ENCODE assay signal across 20 mouse cellular contexts in the genomic region with DNA sequence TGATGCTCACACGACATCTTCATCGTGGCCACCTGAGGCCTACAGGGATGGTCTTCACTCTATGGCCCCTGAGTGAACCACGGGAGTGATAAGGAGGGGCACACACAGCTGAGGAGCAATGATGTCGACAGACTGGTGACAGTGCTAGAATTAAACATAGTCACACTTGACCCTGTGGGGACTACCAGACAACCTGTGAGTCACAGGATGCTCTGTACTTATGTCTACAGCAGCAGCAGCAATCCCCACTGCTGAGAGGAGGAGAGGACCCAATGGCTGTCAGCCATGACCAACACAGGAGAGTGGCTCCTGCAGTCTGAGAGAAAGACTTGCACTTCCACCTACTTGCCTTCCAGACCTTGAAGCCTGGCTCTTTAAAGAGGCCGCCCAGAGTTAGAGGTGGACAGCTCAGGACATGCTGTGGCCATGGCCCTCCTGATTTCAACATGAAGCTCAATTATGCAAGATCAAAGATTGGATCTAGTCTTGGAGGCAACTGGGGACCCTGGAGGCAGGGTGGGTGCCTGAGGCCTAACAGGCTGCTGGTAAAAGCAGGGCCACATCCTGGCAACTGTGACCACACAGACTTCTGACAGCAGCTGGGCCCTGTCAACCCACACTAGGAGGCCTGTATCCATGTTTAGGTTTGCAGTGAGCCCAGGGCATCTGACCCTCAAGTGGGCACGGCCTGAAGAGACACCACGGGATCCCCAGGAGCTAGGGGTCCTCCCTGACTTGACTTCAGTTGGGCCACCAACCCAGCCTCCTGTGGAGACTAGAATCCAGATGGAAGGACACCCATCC. TPM values are rescaled to one million over a fixed set of nuclear protein-coding genes. Genes with fewer than 3 reads are reported as not detected.
A peak's percentile ranks its signal among the peaks of the same experiment; 100 is the strongest.
DNase-seq lines count a peak whose midpoint lies in the region; ATAC-seq and TF ChIP-seq lines count a peak whose summit lies in the region.
"Had no signal": no experiment of that assay in that cellular context is flagged by ENCODE, and none has a peak within 500 bp of the region (broad histone marks: within the 10 kb centered on the region; RNA-seq: fewer than 3 reads in every experiment).

No protein-coding gene starts in this region.

- no peak for TF ChIP-seq POLR2A in myocyte (IDR thresholded peaks at IDR 0.05; ENCODE audit: insufficient read length, low read depth)

- H3K79me2 ChIP-seq in myocyte (ENCODE audit: control insufficient read depth, insufficient read depth) = no peaks in the 10 kb centered on the region

- no peaks in the 10 kb centered on the region for H3K36me3 ChIP-seq in heart, embryonic 12.5 days
- H3K36me3 ChIP-seq in lung, embryonic 14.5 days (ENCODE audit: insufficient read depth) = no peaks in the 10 kb centered on the region
- H3K36me3 ChIP-seq in G1E (replicated peaks) = peaks cover 12% of the 10 kb centered on the region
- no peaks in the 10 kb centered on the region for H3K36me3 ChIP-seq in myocyte (ENCODE audit: control insufficient read depth, insufficient read depth)
- H3K36me3 ChIP-seq: limb, embryonic 15.5 days; midbrain, embryonic 15.5 days had no signal

- no peak overlapping the region for H3ac ChIP-seq in myocyte (ENCODE audit: control insufficient read depth, insufficient read length)

- peaks cover 55% of the 10 kb centered on the region for H3K4me1 ChIP-seq in heart, embryonic 12.5 days (replicated peaks)
- peaks cover 39% of the 10 kb centered on the region for H3K4me1 ChIP-seq in lung, embryonic 14.5 days (ENCODE audit: insufficient read depth)
- H3K4me1 ChIP-seq in G1E (ENCODE audit: insufficient read depth, low read depth, low read length) = peaks cover 87% of the 10 kb centered on the region
- H3K4me1 ChIP-seq: midbrain, embryonic 15.5 days had no signal

- DNase-seq in heart, postnatal 10 days = no peak
- DNase-seq in lung, embryonic 14.5 days = peak; percentile 60
- DNase-seq in lung, postnatal 36 days = no peak
- DNase-seq in G1E (ENCODE audit: low spot score) = no peak
- DNase-seq: cerebellum, postnatal 14 days; forebrain, postnatal 0 days; kidney, postnatal 14 days; liver, postnatal 0 days; right cerebral cortex, postnatal 25 days had no signal

- no peak for ATAC-seq in heart, embryonic 12.5 days (ENCODE audit: insufficient number of reproducible peaks, low FRiP score)
- no peak for ATAC-seq in lung, embryonic 14.5 days (ENCODE audit: insufficient read depth)
- ATAC-seq in G1E (ENCODE audit: extremely low read depth, insufficient number of reproducible peaks, low FRiP score, poor library complexity, severe bottlenecking) = no peak
- no peak for ATAC-seq in megakaryocyte progenitor cell, adult 5-6 weeks (replicated peaks; ENCODE audit: poor library complexity)
- ATAC-seq: CD4-positive, CD25-positive, alpha-beta regulatory T cell, adult 4 months; forebrain, postnatal 0 days; midbrain, embryonic 15.5 days had no signal

- TF ChIP-seq CTCF in lung, embryonic 14.5 days (IDR thresholded peaks at IDR 0.05; ENCODE audit: low read depth) = no peak
- no peak for TF ChIP-seq CTCF in G1E (IDR thresholded peaks at IDR 0.05; ENCODE audit: low read depth, low read length)

- intact Hi-C loops in heart, postnatal 10 days (cut with DNase I) = no loop called here

- 56% methylated on average over 7 of the region's 7 CpGs for WGBS in heart, embryonic 12.5 days
- 54% methylated on average over 7 of the region's 7 CpGs for WGBS in lung, embryonic 14.5 days

- H3K9me3 ChIP-seq in heart, embryonic 12.5 days (replicated peaks) = no peaks in the 10 kb centered on the region; the same call in 1 of the 2 replicates
- no peaks in the 10 kb centered on the region for H3K9me3 ChIP-seq in lung, embryonic 14.5 days (ENCODE audit: low read depth, low read length)
- H3K9me3 ChIP-seq in G1E (replicated peaks) = peaks cover 2% of the 10 kb centered on the region; the same call in 1 of the 2 replicates
- H3K9me3 ChIP-seq: limb, embryonic 15.5 days; midbrain, embryonic 15.5 days had no signal

- peak overlapping the region; percentile 37; the same call in 1 of the 2 replicates for H3K27ac ChIP-seq in heart, embryonic 12.5 days (ENCODE audit: poor library complexity, severe bottlenecking)
- peak overlapping the region; percentile 60 for H3K27ac ChIP-seq in lung, embryonic 14.5 days (ENCODE audit: low read depth)
- H3K27ac ChIP-seq: hindbrain, embryonic 14.5 days; midbrain, embryonic 15.5 days had no signal

- H3K27me3 ChIP-seq in heart, embryonic 12.5 days (replicated peaks) = no peaks in the 10 kb centered on the region
- no peaks in the 10 kb centered on the region for H3K27me3 ChIP-seq in lung, embryonic 14.5 days (ENCODE audit: insufficient read depth, low read length)
- H3K27me3 ChIP-seq in G1E (ENCODE audit: insufficient read depth, low read length) = no peaks in the 10 kb centered on the region
- H3K27me3 ChIP-seq in myocyte (ENCODE audit: control insufficient read depth, insufficient read depth, insufficient read length) = no peaks in the 10 kb centered on the region
- H3K27me3 ChIP-seq: limb, embryonic 15.5 days; midbrain, embryonic 15.5 days had no signal

- H3K4me2 ChIP-seq in heart, embryonic 12.5 days = no peak overlapping the region
- no peak overlapping the region for H3K4me2 ChIP-seq in lung, embryonic 14.5 days
- H3K4me2 ChIP-seq in myocyte (ENCODE audit: low read depth) = no peak overlapping the region
- H3K4me2 ChIP-seq: hindbrain, embryonic 14.5 days; limb, embryonic 15.5 days; midbrain, embryonic 15.5 days had no signal

- no peak overlapping the region for H3K9ac ChIP-seq in heart, embryonic 12.5 days
- no peak overlapping the region; the same call in 1 of the 2 replicates for H3K9ac ChIP-seq in lung, embryonic 14.5 days
- H3K9ac ChIP-seq: forebrain, postnatal 0 days; hindbrain, embryonic 14.5 days; limb, embryonic 15.5 days; liver, postnatal 0 days; midbrain, embryonic 15.5 days had no signal

- H3K4me3 ChIP-seq in heart, embryonic 12.5 days = no peak overlapping the region
- no peak overlapping the region for H3K4me3 ChIP-seq in lung, embryonic 14.5 days (ENCODE audit: low read depth, low read length)
- H3K4me3 ChIP-seq in G1E (ENCODE audit: low read depth, low read length) = peak overlapping the region; percentile 4; the same call in 1 of the 2 replicates
- no peak overlapping the region for H3K4me3 ChIP-seq in myocyte
- H3K4me3 ChIP-seq: limb, embryonic 15.5 days; midbrain, embryonic 15.5 days had no signal

TF ChIP-seq in myocyte, 11 proteins besides CTCF, POLR2A, EP300 and RAD21 (continues in another document):
- TF ChIP-seq REST (IDR thresholded peaks at IDR 0.05; ENCODE audit: insufficient read depth, insufficient read length) = no peak
- no peak for TF ChIP-seq E2F4 (IDR thresholded peaks at IDR 0.05; ENCODE audit: insufficient read depth)
- TF ChIP-seq CEBPB (IDR thresholded peaks at IDR 0.05; ENCODE audit: insufficient read depth, poor library complexity, severe bottlenecking) = no peak
- TF ChIP-seq TCF3 (IDR thresholded peaks at IDR 0.05; ENCODE audit: insufficient read length, low read depth) = peak; percentile 51
- TF ChIP-seq SRF (IDR thresholded peaks at IDR 0.05; ENCODE audit: control insufficient read depth, insufficient read length, low read depth) = no peak
- peak in 2 of 3 experiments; percentile 76 to 90 for TF ChIP-seq MYOD1 (IDR thresholded peaks at IDR 0.05; ENCODE audit: control insufficient read depth in 1 of 3, insufficient read length in 2 of 3, low read depth in 2 of 3)
- TF ChIP-seq MAX (IDR thresholded peaks at IDR 0.05; ENCODE audit: low read depth) = no peak
- TF ChIP-seq USF1 (IDR thresholded peaks at IDR 0.05; ENCODE audit: low read depth) = no peak
- TF ChIP-seq TCF12 (IDR thresholded peaks at IDR 0.05; ENCODE audit: insufficient read depth, poor library complexity, severe bottlenecking) = peak; percentile 16

RNA-seq across cellular contexts. Expression of a gene that starts 7.6 kb away (rescaled TPM):
- 31.7 and 38.1 TPM in 2 replicates for polyA plus RNA-seq in heart, embryonic 12.5 days (2016; fragmentation: Nextera tagmentation; extraction: Ambion mirVana)
- 10 to 100 TPM; 44.6 to 46.5 TPM for total RNA-seq in heart, postnatal 10 days (2021)
- polyA plus RNA-seq in lung, embryonic 14.5 days (2014; fragmentation: Nextera tagmentation; extraction: Ambion mirVana) = 95.0 and 95.1 TPM in 2 replicates
- total RNA-seq in G1E (2014; fragmentation: Nextera tagmentation) = 65.1 and 99.6 TPM in 2 replicates
- total RNA-seq in G1E (2017) = 25.4 and 25.5 TPM in 2 replicates
- 64.8 and 69.2 TPM in 2 replicates for polyA plus RNA-seq in G1E (2012)
- polyA plus RNA-seq in myocyte (2012; fragmentation: generic; extraction: Trizol) = 80.8 TPM
- total RNA-seq in megakaryocyte progenitor cell, adult 5-6 weeks (2015) = 0.07 and 2.1 TPM in 2 replicates
- total RNA-seq in megakaryocyte progenitor cell, adult 5-6 weeks (2017) = 0.03 and 0.08 TPM in 2 replicates

RNA-seq across cellular contexts. Expression of a gene that starts 23.9 kb away (rescaled TPM):
- 336 and 349 TPM in 2 replicates for polyA plus RNA-seq in heart, embryonic 12.5 days (2016; fragmentation: Nextera tagmentation; extraction: Ambion mirVana)
- 100 to 1,000 TPM; 575 to 597 TPM for total RNA-seq in heart, postnatal 10 days (2021)
- polyA plus RNA-seq in lung, embryonic 14.5 days (2014; fragmentation: Nextera tagmentation; extraction: Ambion mirVana) = 630 and 724 TPM in 2 replicates
- total RNA-seq in G1E (2014; fragmentation: Nextera tagmentation) = 629 and 653 TPM in 2 replicates
- 2,631 and 2,791 TPM in 2 replicates for total RNA-seq in G1E (2017)
- 384 and 1,622 TPM in 2 replicates for polyA plus RNA-seq in G1E (2012)
- 3,913 TPM for polyA plus RNA-seq in myocyte (2012; fragmentation: generic; extraction: Trizol)
- total RNA-seq in megakaryocyte progenitor cell, adult 5-6 weeks (2015) = 1,700 and 1,787 TPM in 2 replicates
- 2,626 and 3,717 TPM in 2 replicates for total RNA-seq in megakaryocyte progenitor cell, adult 5-6 weeks (2017)

RNA-seq across cellular contexts. Expression of a gene that starts 40.0 kb away (rescaled TPM):
- 15.8 and 16.2 TPM in 2 replicates for polyA plus RNA-seq in heart, embryonic 12.5 days (2016; fragmentation: Nextera tagmentation; extraction: Ambion mirVana)
- 10 to 100 TPM; 16.5 to 16.7 TPM for total RNA-seq in heart, postnatal 10 days (2021)
- polyA plus RNA-seq in lung, embryonic 14.5 days (2014; fragmentation: Nextera tagmentation; extraction: Ambion mirVana) = 24.0 and 25.6 TPM in 2 replicates
- total RNA-seq in G1E (2014; fragmentation: Nextera tagmentation) = 8.7 and 12.1 TPM in 2 replicates
- 9.7 and 10.9 TPM in 2 replicates for total RNA-seq in G1E (2017)
- polyA plus RNA-seq in G1E (2012) = 14.5 and 23.6 TPM in 2 replicates
- 6.8 TPM for polyA plus RNA-seq in myocyte (2012; fragmentation: generic; extraction: Trizol)
- 12.6 and 15.1 TPM in 2 replicates for total RNA-seq in megakaryocyte progenitor cell, adult 5-6 weeks (2015)
- 9.9 and 12.7 TPM in 2 replicates for total RNA-seq in megakaryocyte progenitor cell, adult 5-6 weeks (2017)

RNA-seq across cellular contexts. Expression of a gene that starts 56.4 kb away (rescaled TPM):
- not detected in 2 replicates for polyA plus RNA-seq in heart, embryonic 12.5 days (2016; fragmentation: Nextera tagmentation; extraction: Ambion mirVana)
- not detected for total RNA-seq in heart, postnatal 10 days (2021)
- 1.9 and 2.3 TPM in 2 replicates for polyA plus RNA-seq in lung, embryonic 14.5 days (2014; fragmentation: Nextera tagmentation; extraction: Ambion mirVana)
- total RNA-seq in G1E (2014; fragmentation: Nextera tagmentation) (not detected in 2 replicates), G1E (2017) (0.11 TPM in 1 of 2 replicates, not detected in the other)
- polyA plus RNA-seq in G1E (2012) (not detected in 2 replicates), myocyte (2012; fragmentation: generic; extraction: Trizol) (not detected)
- total RNA-seq in megakaryocyte progenitor cell, adult 5-6 weeks (2015) = not detected in 2 replicates
- not detected in 2 replicates for total RNA-seq in megakaryocyte progenitor cell, adult 5-6 weeks (2017)
- total RNA-seq: forebrain, postnatal 0 days; gastrocnemius, adult 8-10 months; layer of hippocampus, postnatal 10 days; left cerebral cortex, postnatal 14 days had no signal
- polyA plus RNA-seq: CD4-positive, CD25-positive, alpha-beta regulatory T cell, adult 4 months; forebrain, postnatal 0 days; heart, embryonic 14.5 days; hindbrain, embryonic 14.5 days; liver, postnatal 0 days; midbrain, embryonic 15.5 days had no signal
